Mouse (Mus musculus): Measurements from ENCODE around the gene Gabrb3.

The Gabrb3 gene

DNA sequence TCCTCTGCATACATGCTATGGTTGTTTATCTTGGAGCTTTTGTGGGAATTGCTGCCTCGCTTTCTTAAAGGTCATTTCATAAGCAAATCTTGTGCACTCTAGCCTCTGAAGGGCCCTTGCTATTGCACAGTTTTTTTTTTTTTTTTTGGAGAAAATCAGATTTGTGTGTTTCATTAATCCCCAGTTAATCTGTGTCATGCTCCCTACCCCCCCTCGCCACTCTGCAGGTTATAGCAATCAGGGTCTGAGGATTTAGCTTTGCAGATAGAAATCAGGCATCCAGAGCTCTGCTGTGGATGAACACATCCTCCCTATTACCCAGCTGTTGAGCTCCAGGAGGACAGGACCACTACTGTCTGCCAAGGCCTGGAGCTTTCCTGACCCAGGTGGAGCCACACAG is at the start of gene Gabrb3:
Gabrb3 (plus strand) TSS at position 301 of the 400 bp plus-strand sequence.
- DNase-seq, result no peak

DNA sequence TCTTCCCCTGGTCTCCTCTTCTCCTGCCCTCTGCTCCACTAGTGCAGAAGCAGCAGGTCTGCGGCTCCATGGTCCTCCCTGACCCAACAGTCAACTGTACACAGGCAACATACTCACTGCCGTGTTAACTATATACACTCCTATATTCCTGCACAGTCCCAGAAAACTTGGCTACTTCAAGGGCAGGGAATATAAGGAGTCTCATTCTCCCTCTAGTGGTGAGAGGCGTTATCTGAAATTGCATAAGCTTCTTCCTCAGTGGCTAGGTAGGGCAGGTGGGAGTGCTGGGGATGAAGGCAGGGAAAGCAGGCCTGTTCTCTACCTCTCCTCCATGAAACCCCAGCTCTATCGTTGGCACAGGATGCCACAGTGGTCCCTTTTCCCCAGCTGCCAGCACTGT is 35.4 kb upstream of the Gabrb3 start:
- DNase-seq, result peak; percentile 41 to 55

DNA sequence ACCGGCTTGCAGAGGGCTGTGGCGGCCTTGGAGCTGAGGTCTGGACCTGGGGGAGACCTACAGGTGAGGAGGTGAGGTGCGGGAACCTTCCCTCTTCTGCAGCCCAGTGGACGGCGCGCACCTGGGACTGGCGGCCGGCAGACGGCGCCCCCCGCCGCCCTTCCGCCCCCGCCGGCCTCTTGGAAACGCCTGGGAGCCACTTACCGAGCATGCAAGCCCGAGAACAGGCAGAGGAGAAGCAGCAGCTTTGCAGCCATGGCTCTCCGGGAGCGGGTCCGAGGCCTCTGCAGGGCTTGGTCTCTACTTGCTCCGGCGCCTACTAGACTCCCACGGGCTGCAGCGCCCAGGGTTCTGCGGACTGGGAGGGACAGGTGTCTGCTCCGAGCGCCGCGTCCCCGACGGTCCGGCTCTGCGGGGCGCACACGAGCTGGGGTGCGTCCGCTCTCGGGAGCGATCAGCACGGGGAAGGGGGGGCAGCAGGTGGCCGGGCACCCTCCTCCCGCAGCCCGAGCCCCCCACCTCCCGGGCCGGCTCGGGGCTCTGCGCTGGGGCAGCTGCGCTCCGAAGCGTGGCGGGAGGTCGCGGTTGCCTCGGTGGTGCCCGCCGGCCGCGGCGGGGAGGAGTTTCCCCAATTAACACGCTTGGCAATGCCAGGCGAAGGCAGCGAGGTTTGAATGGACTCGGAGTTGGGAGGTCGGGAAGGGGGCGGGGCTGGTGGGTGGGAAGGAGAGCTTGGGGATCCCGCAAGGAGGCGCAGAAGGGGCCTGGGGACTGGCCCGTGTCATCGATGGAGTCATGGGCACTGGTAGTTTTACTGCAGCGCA is 32.8 kb upstream of the Gabrb3 start, which contains the start of gene Gabrg3:
Gabrg3 (minus strand) TSS at position 672 of the 824 bp plus-strand sequence.
- peak; percentile 31 to 44 for DNase-seq

DNA sequence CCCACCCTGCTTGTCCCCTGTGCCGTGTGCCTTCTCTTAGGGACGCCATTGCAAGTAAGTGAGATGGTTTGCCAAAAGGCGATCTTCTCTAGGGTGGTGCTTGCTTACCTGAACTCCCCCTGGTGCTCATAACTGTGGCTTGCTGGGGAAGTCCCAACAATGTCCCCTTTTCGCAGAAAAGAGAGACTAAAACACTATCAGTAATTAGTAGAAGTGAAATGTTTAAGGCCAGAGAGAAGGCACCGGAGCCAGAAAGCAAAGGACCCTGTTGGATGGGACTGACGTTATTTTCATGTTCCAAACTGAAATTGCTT is 32.2 kb upstream of the Gabrb3 start:
- no peak for DNase-seq

DNA sequence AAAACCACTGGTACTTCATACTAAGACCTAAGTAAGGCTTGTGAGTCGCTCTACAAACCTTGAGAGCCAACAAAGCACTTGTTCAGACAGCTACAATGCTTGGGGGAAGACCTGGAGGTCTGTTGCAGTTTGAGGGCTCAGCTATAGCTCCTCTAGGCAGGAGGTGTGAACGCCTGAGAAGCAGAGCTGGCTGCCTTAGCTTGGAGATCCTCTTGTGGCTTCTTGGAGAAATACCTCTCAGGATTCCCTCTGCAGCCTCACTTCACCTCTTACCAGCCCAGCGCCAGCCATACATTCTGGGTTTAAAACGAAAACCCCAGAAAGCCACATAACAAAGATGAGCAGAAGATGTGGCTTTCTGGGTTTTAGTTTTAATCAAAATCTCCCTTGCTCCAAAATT is 29.4 kb upstream of the Gabrb3 start:
- DNase-seq, result no peak

DNA sequence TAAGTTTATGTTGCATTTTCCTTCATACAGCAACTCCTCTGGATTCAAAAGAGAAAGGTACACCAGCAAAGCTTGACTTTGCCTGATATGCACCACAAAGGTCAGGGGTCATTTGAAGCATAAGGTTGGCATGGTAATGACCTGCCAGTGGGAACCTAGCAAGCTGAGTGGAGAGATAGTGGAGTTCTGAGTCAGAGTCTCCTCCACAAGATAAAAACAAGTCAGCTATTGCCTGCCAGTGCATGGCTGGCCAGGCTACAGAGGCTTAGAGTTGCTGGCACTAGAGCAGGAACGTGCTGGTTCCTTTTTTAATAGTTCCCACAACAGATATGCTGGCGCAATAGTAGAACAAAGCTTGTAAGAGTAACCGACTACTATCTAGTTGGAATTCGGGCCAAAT is 25.9 kb upstream of the Gabrb3 start:
- no peak for DNase-seq

DNA sequence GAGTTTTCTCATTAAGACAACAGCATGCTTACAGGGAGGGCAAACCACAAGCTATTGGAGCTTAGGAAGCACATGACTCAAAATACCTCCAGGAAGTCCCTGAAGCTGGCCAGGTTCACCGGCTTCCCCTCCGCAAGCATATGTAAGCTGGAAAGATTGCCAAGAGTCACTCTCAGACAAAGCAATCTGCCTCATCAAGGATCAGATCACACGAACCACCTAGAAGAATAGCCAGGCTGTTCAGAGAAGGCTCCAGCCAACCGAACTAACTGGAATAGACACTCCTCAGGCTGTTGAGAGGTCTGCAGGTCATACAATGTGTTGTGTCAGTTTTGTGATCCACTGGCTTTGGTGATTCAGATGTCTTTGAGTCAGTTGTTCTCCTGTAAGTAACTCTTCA is 8.3 kb upstream of the Gabrb3 start:
- DNase-seq, result peak; percentile 18 to 26

DNA sequence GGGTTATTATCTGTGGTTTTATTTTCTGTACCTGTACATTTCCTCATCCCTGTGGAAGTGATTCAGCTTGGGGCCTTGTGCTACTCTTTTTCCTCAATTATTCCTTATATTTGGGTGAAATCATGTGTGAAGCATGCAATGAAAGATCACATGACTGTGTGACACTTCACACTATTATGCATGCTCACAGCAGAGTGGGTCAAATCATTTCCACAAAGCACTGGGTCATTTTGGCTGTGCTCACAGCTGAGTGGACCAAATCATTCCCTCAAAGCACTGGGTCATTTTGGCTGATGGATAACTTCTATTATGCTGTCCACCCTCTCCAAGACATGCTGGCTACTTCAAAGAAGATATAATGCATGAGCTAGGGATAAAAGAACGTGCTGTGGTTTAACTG is 6.6 kb upstream of the Gabrb3 start:
- no peak for DNase-seq

DNA sequence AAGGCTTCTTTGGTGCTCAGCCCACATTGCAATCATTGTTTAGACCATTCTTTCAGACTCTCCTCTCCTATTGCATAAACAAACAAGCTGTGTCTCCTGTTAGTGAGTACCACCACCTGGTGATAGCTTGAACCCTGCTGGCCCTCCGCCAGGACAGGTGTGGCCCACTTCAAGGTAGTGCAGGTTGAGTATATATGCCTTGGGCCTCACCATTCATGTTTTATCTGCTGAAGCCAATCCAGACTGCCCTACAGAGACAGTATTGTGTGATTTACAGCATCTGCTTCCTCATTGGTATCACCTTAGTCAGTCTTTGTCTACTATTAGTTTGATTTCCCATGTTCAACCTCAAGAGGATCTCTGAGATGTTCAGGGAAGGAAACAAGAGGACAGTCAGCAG is 1.6 kb downstream of the Gabrb3 start:
- no peak for DNase-seq

DNA sequence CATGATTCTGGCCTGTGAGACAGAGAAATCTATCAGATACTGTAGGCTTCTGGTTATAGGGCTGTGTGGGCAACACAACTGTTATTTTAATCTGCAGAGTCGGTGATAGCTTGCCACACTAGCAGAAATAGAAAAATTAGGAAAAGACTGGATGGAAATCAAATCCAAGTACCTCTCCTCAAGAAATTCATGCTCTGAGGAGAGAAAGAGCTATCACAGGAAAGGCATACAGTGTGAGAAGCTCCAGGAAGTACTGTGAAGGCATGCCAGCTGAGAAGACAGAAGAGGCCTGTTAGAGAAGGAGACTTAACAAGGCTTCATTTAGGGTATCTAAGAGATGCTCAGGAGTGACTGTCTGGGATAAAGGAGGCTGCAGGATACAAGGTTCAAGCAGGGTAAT is 3.2 kb downstream of the Gabrb3 start:
- DNase-seq, result no peak

DNA sequence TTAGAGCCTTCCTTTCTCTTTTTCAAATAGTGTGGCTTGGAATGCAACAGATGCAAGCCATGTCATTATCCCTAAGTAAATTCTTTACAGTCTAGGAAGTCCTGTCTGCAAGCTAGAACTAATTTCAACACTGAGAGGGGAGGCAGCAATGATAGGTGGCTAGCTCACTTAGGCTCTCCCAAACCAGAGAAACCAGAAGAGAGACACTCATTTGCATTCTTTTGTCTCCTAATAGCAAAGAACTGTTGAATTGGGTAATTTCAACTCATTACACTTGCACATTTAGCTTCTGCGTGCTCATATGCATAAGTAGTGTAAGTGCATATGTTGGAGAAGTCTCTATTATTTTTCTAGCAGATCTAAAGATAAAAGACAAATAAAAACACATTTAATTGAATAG is 28.7 kb downstream of the Gabrb3 start:
- no peak for DNase-seq

DNA sequence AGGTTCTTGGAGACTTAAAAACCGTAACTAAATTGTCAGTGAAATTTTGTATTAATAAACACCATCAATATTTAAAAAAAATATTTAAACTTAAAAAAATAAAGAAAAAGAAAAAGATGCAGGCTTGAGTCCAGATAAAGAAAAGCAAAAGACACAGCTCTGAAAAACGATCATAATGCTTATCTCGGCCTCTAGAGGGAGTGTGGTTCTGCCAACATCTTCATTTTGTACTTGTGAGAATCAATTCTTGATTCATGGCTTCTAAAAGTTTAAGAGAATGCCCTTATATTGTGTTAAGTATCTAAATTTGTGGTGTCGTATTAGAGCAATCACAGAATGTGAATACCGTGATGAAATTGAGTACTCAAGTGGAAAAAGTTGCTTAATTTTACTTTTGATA is 40.9 kb downstream of the Gabrb3 start:
- DNase-seq, result no peak

DNA sequence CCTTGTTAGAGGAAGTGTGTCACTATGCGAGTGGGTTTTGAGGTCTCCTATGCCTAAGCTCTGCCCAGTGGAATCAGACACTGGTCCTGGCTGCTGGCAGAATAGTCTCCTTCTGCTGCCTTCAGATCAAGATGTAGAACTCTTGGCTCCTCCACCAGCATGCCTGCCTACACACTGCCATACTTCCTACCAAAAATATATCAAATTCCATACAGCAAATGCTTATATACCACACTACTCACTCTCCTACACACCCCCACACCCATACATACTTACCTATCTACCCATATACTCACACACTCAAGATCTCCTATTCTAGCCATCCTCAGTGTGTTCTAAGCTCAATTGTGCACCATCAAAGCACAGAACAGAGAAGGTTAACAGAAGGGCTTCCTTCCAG is 51.8 kb downstream of the Gabrb3 start:
- DNase-seq, result no peak

DNA sequence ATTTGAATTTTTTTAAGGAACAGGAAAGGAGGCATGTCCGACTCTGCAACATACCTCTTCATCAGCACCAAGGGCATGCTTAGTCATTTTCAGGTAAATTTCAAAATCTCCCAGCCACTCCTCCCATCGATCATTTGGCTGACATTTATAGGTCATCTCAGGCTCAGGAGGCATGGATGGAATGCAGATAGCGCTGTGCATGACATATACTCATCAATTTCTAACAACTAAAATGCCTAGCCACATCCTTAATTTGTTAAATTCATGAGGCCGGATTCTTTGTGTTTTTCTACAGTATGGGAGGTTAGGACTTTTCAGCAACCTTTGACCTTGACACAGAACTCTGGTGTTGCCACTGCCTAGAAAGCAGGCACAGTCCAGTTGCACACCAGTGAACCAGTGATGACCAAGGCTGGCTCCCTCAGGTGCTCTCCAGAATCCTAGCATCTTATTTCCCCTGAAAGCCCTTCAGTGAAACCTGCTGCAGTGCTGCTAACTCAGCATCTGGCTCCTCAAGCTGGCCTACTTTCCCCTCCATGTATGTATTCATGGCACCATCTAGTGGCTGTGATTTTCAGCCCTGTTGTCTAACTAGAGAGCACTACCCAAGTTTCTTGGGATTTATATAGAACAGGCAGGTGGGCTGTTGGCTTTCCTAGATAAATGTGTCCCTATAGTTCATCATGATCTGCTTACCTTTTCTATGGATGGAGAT is 54.5 kb downstream of the Gabrb3 start:
- DNase-seq, result peak; percentile 66 to 73

DNA sequence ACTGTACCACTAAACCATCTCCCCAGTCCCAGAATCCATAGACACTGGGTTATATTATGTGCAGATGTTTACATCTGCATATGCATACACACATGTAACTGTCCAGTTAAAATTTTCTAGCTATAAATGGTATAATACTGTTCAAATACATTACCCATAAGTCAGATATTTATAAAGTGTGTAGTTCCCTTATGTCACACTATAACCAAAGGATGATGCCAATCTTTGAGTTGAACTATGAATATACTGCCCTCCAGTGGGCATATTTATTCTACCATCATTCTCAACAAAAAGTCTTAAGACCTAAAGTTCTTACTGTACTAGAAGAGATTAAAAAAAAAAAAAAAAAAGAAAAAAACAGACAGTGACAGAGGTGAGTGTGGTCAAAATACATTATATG is 63.4 kb downstream of the Gabrb3 start:
- peak in 1 of 2 experiments; percentile 31 for DNase-seq

DNA sequence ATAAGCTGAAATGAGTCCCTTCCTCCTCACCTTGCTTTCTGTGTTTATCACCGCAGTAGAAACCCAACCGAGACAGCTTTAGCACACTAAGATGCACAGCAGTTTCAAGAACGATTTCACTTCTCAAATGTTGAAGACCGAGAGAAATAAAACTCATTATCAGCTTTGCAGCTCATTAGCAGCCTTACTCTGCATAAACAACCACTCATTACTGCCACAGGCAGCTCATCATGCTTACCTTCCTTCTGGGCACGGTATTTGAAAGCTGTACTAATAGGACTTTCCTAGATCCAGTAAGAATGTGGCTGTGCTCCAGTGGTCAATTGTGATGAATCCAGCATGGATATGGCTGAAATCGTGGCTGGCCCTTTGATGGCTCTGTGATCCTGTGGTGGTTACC is 67.4 kb downstream of the Gabrb3 start:
- no peak for DNase-seq

DNA sequence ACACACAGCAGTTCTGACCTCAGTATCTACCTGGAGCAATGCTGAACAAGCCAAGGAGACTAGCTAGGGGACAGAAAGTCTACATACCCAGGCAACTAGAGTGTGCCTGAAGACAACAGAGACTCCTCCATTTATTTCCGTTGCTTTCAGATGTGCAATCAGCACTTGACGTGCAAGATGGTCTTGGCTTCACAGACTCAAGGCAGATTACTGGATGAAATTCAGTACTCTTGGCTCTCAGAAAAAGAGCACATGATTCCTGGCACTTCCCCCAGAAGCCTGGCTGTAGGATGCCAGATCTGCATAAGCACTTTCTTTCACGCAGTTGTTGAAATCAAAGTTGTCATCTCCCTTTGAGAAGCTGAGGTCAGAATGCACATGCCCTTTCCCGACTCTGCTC is 72.3 kb downstream of the Gabrb3 start:
- peak; percentile 41 to 56 for DNase-seq

DNA sequence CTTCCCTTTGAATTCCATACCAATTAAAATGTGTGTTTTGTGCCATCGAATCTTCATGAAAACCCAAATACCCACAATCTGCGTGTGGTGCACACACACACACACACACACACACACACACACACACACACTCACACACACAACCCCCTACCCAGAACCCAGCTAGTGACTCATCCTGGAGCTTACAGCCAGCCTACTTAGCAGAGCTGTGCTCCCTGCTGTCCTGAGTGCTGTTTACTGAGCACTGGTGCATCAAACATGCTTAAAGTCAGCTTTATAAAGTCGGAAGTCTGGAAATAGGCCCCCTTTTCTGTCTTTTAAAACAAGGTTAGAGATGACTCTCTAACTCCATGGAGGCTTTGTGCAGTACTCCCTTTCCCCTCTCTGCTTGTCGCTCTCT is 83.3 kb downstream of the Gabrb3 start:
- DNase-seq, result no peak

DNA sequence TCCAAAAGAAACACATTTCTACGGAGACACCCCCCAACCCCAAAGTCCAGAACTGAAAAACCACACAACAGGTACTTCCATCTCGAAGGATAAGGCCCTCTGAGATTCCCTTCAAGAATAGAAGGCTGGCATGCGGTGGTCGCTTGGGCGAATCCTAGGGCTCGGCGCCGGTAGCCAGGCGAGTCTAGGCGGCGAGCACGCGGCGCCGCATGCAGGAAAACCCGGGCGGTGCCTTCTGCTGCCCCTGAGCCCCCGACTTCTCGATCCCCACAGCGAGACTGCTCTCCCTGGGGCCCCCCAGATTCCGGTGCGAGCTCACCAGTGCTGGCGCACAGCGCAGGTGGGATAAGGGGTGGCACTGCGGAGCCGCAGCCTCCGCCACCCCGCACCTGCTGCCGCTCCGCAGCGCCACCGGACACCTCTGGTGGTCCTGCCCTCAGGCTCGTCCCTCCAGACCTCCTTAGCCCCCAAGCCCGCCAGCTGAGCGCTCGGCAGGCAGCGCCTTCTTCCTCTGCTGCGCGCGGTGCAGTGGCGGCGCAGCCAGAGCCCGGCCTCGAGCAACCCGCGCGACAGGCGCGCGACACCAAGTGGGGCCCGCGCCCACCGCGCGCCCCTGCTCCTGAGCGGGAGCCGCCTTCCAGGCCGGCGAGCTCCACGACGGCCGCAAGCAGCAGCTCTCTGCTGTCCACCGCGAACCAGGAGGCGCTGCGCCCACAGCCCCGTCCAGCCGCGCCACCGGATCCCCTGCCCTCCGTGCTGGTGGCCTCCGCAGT is 89.6 kb downstream of the Gabrb3 start:
- DNase-seq, result peak; percentile 14 to 16

DNA sequence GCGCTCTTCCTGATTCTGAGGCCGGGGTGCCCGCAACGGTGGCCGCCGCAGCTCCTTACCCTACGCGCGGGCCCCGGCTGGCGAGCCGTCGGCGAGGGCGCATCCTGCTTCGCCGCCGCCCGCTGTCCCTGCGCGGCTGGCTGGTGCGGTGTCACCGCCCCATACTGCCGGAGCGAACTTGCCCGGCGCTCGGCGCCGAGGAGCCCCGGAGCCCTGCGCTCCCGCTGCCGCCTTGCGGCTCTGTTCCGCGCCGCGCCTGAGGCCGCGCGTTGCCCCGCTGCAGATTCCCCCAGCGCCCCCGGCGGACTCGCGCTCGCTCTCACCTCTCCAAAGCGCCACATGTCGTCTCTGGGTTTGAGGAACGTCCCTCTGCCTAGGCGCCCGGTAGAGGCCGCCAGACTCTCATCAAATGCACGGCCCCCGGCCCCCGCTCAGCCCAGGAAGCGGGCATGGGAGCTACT is 90.2 kb downstream of the Gabrb3 start, which contains the start of gene Gabra5:
Gabra5 (minus strand) TSS at position 379 of the 461 bp plus-strand sequence.
- DNase-seq, result peak; percentile 63 to 67

DNA sequence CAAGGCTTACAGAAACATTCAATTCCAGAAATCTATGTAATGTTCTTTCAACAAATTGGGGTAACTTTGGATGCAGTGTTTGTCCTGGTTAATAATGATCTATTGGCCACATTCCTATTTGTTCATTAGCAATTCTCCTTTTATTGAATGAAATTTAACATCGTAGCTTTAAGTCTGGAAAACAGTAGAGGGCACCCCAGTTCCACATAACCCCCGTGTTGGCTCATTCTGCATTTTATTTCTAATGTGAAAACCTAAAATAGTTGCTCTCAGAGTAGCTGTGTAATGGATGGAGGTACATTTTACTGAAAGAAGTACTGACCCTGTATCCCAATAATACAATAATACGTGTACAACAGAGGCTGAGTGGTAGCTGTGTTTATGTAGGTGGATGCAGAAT is 93.5 kb downstream of the Gabrb3 start:
- DNase-seq, result peak; percentile 69 to 71

DNA sequence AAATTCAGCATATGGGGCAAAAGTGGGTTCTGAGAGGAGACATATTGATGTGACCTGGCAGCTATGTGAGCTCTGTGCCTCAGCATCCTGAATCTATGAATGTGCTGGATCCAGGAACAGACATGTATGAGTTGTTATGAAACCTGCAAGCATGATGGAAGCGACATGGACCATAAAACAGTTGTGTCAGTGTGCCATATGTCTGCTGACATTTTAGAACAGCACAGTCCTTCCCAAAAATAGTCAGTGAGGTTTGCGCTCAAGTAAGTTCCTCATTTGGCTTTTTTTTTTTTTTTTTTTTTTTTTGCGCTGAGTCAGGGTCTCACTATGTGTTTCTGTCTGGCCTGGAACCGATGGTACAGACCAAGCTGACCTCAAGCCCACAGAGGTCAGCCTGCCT is 110.0 kb downstream of the Gabrb3 start:
- no peak for DNase-seq

DNA sequence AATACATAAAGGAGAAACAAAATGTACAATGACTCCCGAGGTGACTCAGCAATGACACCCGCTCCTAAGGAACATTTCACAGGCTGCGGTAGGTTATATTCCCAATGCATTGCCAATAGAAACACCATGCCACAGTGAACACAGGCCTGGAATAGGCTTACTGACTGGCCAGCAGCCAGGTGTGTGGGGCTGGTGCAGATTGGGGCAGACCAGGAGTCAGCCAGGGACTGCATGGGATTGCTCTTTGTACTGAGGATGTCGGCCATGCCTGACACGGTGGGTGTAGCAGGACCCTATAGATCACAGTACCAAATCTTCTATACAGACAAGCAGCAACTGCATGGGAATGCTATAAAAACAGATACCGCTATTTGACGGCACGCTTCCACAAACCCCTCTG is 110.5 kb downstream of the Gabrb3 start:
- DNase-seq, result peak; percentile 6 to 13

All from cerebellum, postnatal 14 days (tissue).